Comparison of ENCODE assay signal across 7 mouse cellular contexts in genomic region chr4:141267837-141268236, GRCm38 (mm10). TPM values are rescaled to one million over a fixed set of nuclear protein-coding genes. Genes with fewer than 3 reads are reported as not detected.
DNase-seq lines count a peak whose midpoint lies in the region; TF ChIP-seq lines count a peak whose summit lies in the region.

No protein-coding gene starts in this region.

- peak; percentile 29 for DNase-seq in layer of hippocampus, adult 11-12 months (ENCODE audit: low spot score)
- no peak for DNase-seq in layer of hippocampus, adult 9-10 months (ENCODE audit: low spot score)
- peak; percentile 89 for DNase-seq in ES-E14 (ENCODE audit: low read depth, low spot score)
- peak; percentile 54 to 78 for DNase-seq in frontal cortex, postnatal 10 days (ENCODE audit: low spot score in 2 of 2)
- peak; percentile 60 for DNase-seq in left cerebral cortex, postnatal 4 days
- DNase-seq in right cerebral cortex, postnatal 36 days (ENCODE audit: low spot score in 2 of 2): peak; percentile 65 to 68

- 28% methylated on average over 9 of the region's 9 CpGs for WGBS in bone marrow, adult 2 months

- TF ChIP-seq POLR2A in bone marrow, adult 2 months (IDR thresholded peaks at IDR 0.05; ENCODE audit: borderline replicate concordance, control insufficient read depth, low read depth, low read length): no peak

- H3K4me1 ChIP-seq in ES-E14 (ENCODE audit: control insufficient read depth in 2 of 2, insufficient read depth in 2 of 2, low read length in 2 of 2, poor library complexity in 1 of 2): peaks cover 2 to 15% of the 10 kb centered on the region in 2 experiments
- H3K4me1 ChIP-seq in bone marrow, adult 2 months (ENCODE audit: control insufficient read depth, insufficient read depth, low read length): peaks cover 4% of the 10 kb centered on the region

- no peaks in the 10 kb centered on the region for H3K36me3 ChIP-seq in ES-E14 (ENCODE audit: control insufficient read depth, insufficient read depth, low read length, poor library complexity, severe bottlenecking)

- intact Hi-C loops in left cerebral cortex, postnatal 4 days (cut with DNase I): no loop called here

- no peak overlapping the region for H3K4me3 ChIP-seq in ES-E14 (ENCODE audit: insufficient read depth in 1 of 2, low read depth in 1 of 2, low read length in 2 of 2, poor library complexity in 1 of 2, severe bottlenecking in 1 of 2)
- H3K4me3 ChIP-seq in bone marrow, adult 2 months (replicated peaks; ENCODE audit: control insufficient read depth, low read depth, low read length): no peak overlapping the region

- peak; percentile 70 for TF ChIP-seq CTCF in bone marrow, adult 2 months (IDR thresholded peaks at IDR 0.05; ENCODE audit: control insufficient read depth, insufficient read depth, low read length)

- in situ Hi-C loops in ES-E14 (cut with MboI; ENCODE audit: low sequenced_read_pairs in 2 of 2, unreplicated experiment in 2 of 2): no loop called here

- no peaks in the 10 kb centered on the region for H3K9me3 ChIP-seq in ES-E14 (ENCODE audit: control insufficient read depth, insufficient read depth, low read depth, low read length)

- H3K9ac ChIP-seq in ES-E14 (ENCODE audit: insufficient read depth, low read depth, low read length, poor library complexity, severe bottlenecking): peak overlapping the region; percentile 53; the same call in 1 of the 2 replicates

- no peak overlapping the region for H3K27ac ChIP-seq in ES-E14 (ENCODE audit: insufficient read depth, low read depth, low read length, poor library complexity, severe bottlenecking)
- no peak overlapping the region for H3K27ac ChIP-seq in bone marrow, adult 2 months (ENCODE audit: control insufficient read depth, insufficient read depth, low read depth, low read length, poor library complexity)

TF ChIP-seq in ES-E14, 5 proteins besides CTCF, POLR2A, EP300 and RAD21:
- no peak for TF ChIP-seq ZC3H11A (IDR thresholded peaks at IDR 0.05; ENCODE audit: borderline replicate concordance, low read depth, low read length)
- TF ChIP-seq CHD2 (IDR thresholded peaks at IDR 0.05; ENCODE audit: low read depth, low read length): no peak
- no peak for TF ChIP-seq HCFC1 (IDR thresholded peaks at IDR 0.05; ENCODE audit: borderline replicate concordance, insufficient read depth, low read length)
- TF ChIP-seq MAFK (IDR thresholded peaks at IDR 0.05; ENCODE audit: insufficient read depth, low read depth, low read length): no peak
- TF ChIP-seq ZNF384 (IDR thresholded peaks at IDR 0.05; ENCODE audit: low read depth, low read length): no peak

RNA-seq across cellular contexts. Expression of gene Arhgef19, which starts 28.5 kb away (rescaled TPM):
- 1.7 and 2.3 TPM in 2 replicates for total RNA-seq in ES-E14 (2012; rRNA removed)
- polyA plus RNA-seq in bone marrow, adult 2 months (2011; ENCODE audit: insufficient read depth, insufficient read length, low replicate concordance, missing spikeins): 1.1 TPM in 1 of 2 replicates, not detected in the other
- 1 to 10 TPM; 1.8 to 2.4 TPM for total RNA-seq in left cerebral cortex, postnatal 4 days (2021)

RNA-seq across cellular contexts. Expression of gene Epha2, which starts 33.2 kb away (rescaled TPM):
- total RNA-seq in ES-E14 (2012; rRNA removed): 256 and 507 TPM in 2 replicates
- 5.7 and 14.2 TPM in 2 replicates for polyA plus RNA-seq in bone marrow, adult 2 months (2011; ENCODE audit: insufficient read depth, insufficient read length, low replicate concordance, missing spikeins)
- total RNA-seq in left cerebral cortex, postnatal 4 days (2021): 1 to 10 TPM; 1.6 TPM

RNA-seq across cellular contexts. Expression of gene Rsg1, which starts 54.1 kb away (rescaled TPM):
- total RNA-seq in ES-E14 (2012; rRNA removed): 2.9 and 4.7 TPM in 2 replicates
- 2.1 TPM in 1 of 2 replicates, not detected in the other for polyA plus RNA-seq in bone marrow, adult 2 months (2011; ENCODE audit: insufficient read depth, insufficient read length, low replicate concordance, missing spikeins)
- total RNA-seq in left cerebral cortex, postnatal 4 days (2021): 1 to 10 TPM; 4.3 to 5.1 TPM

Comparison
In these comparisons a context has a peak if more than half of its experiments do, and no peak if none do; other contexts are left out.
1. RNA of gene Epha2, which starts 33.2 kb away (total RNA-seq): 256 to 507 TPM in ES-E14; 1.6 TPM in left cerebral cortex, postnatal 4 days; every median in the first group is over 10 times any median in the second.